Mouse (Mus musculus) layer of hippocampus, adult 6 months (tissue): Measurements from ENCODE around the gene Tlk1. TPM values are rescaled to one million over a fixed set of nuclear protein-coding genes. Genes with fewer than 3 reads are reported as not detected.

Experiments
- long read RNA-seq, 2 experiments: library from polyadenylated mRNA; unstranded; transcript quantifications; one replicate each; pipeline ENCODE4 v2.0.0; 2019 to 2020
- polyA plus RNA-seq: library from polyadenylated mRNA; unstranded; fragments of <200 nt; fragmentation: Nextera tagmentation; gene quantifications from 2 replicates; pipeline ENCODE4 v1.2.3, GENCODE M21; 2021

Gene Tlk1
- 11.3 and 14.4 TPM in 2 replicates for polyA plus RNA-seq
- long read RNA-seq, experiment 1, full-length matches to known transcripts: 7 of 40 reads
- long read RNA-seq, experiment 1, partial matches to known transcripts: 21 of 40 reads
- long read RNA-seq, experiment 1, other reads (novel, unspliced or antisense): 12 of 40 reads
- long read RNA-seq, experiment 2, full-length matches to known transcripts: 40 of 81 reads
- long read RNA-seq, experiment 2, partial matches to known transcripts: 19 of 81 reads
- long read RNA-seq, experiment 2, other reads (novel, unspliced or antisense): 22 of 81 reads

GRCm38 (mm10) chr2:70825371-70826051 lies at the start of gene Tlk1:
Gene Tlk1 (minus strand): TSS chr2:70825728.

Other genes with a start within 250 kb of the Tlk1 start
- gene Gorasp2, start 164.2 kb downstream of the Tlk1 start, polyA plus RNA-seq: 105 and 114 TPM in 2 replicates
- gene Gm26558, start 163.6 kb downstream of the Tlk1 start, polyA plus RNA-seq: 1.3 and 2.3 TPM in 2 replicates
- 3.5 and 5.0 TPM in 2 replicates for gene Dcaf17, start 229.6 kb upstream of the Tlk1 start, polyA plus RNA-seq
- 10.3 and 11.2 TPM in 2 replicates for gene Mettl8, start 229.9 kb upstream of the Tlk1 start, polyA plus RNA-seq